12 mouse cellular contexts compared by ENCODE assay signal in genomic region chr8:10130513-10131414, GRCm38 (mm10). TPM values are rescaled to one million over a fixed set of nuclear protein-coding genes. Genes with fewer than 3 reads are reported as not detected.
A peak's percentile ranks its signal among the peaks of the same experiment; 100 is the strongest.
DNase-seq lines count a peak whose midpoint lies in the region; ATAC-seq and TF ChIP-seq lines count a peak whose summit lies in the region.
"Had no signal": no experiment of that assay in that cellular context is flagged by ENCODE, and none has a peak within 500 bp of the region (broad histone marks: within the 10 kb centered on the region; RNA-seq: fewer than 3 reads in every experiment).

No protein-coding gene starts in this region.

- no peak overlapping the region for H3K4me3 ChIP-seq in hindbrain, postnatal 0 days (ENCODE audit: low read length)
- no peak overlapping the region for H3K4me3 ChIP-seq in midbrain, embryonic 16.5 days (ENCODE audit: low read depth, low read length)
- H3K4me3 ChIP-seq: gastrocnemius, adult 2 months; limb, embryonic 13.5 days had no signal

- H3K4me1 ChIP-seq in hindbrain, postnatal 0 days (ENCODE audit: insufficient read depth, low read length), result no peaks in the 10 kb centered on the region
- peaks cover 12% of the 10 kb centered on the region for H3K4me1 ChIP-seq in midbrain, embryonic 16.5 days (ENCODE audit: control insufficient read depth, insufficient read depth, low read length)
- H3K4me1 ChIP-seq: limb, embryonic 13.5 days had no signal

- peak; percentile 91 for ATAC-seq in hindbrain, postnatal 0 days
- peak; percentile 83 for ATAC-seq in midbrain, embryonic 16.5 days
- ATAC-seq in megakaryocyte, adult 5-6 weeks (ENCODE audit: poor library complexity, severe bottlenecking), result no peak

- no peak for TF ChIP-seq CTCF in brain, embryonic 14.5 days (IDR thresholded peaks at IDR 0.05; ENCODE audit: borderline replicate concordance, extremely low read depth, insufficient read depth, insufficient read length)
- TF ChIP-seq CTCF in hindbrain, postnatal 0 days (IDR thresholded peaks at IDR 0.05; ENCODE audit: low read depth), result no peak

- H3K9me3 ChIP-seq in hindbrain, postnatal 0 days (ENCODE audit: low read length), result no peaks in the 10 kb centered on the region
- peaks cover 8% of the 10 kb centered on the region for H3K9me3 ChIP-seq in midbrain, embryonic 16.5 days (replicated peaks; ENCODE audit: control insufficient read depth, low read length, poor library complexity, severe bottlenecking)

- no peaks in the 10 kb centered on the region for H3K27me3 ChIP-seq in hindbrain, postnatal 0 days (ENCODE audit: insufficient read depth, low read length)
- no peaks in the 10 kb centered on the region for H3K27me3 ChIP-seq in midbrain, embryonic 16.5 days (ENCODE audit: control insufficient read depth, insufficient read depth, low read depth, low read length)
- H3K27me3 ChIP-seq: limb, embryonic 13.5 days had no signal

- WGBS in hindbrain, postnatal 0 days, result 23% methylated on average over 15 of the region's 15 CpGs
- WGBS in midbrain, embryonic 16.5 days, result 32% methylated on average over 15 of the region's 15 CpGs

- peak overlapping the region; percentile 0; the same call in 1 of the 2 replicates for H3K4me2 ChIP-seq in hindbrain, postnatal 0 days (ENCODE audit: low read depth, low read length)
- H3K4me2 ChIP-seq in midbrain, embryonic 16.5 days (ENCODE audit: low read length), result peak overlapping the region; percentile 28
- H3K4me2 ChIP-seq: limb, embryonic 13.5 days had no signal

- intact Hi-C loops in left cerebral cortex, postnatal 14 days (cut with DNase I), result no loop called here
- intact Hi-C loops in left cerebral cortex, postnatal 36 days (cut with DNase I), result no loop called here

- no peak for TF ChIP-seq POLR2A in brain, embryonic 14.5 days (IDR thresholded peaks at IDR 0.05; ENCODE audit: borderline replicate concordance, extremely low read depth, insufficient read depth, insufficient read length, poor library complexity, severe bottlenecking)

- H3K9ac ChIP-seq in hindbrain, postnatal 0 days (replicated peaks; ENCODE audit: low read length), result no peak overlapping the region
- 0 out of 2 replicates have a peak overlapping the region, but pooled peaks have one; percentile 3 for H3K9ac ChIP-seq in midbrain, embryonic 16.5 days (ENCODE audit: low read depth, low read length)
- H3K9ac ChIP-seq: limb, embryonic 13.5 days had no signal

- H3K36me3 ChIP-seq in hindbrain, postnatal 0 days (ENCODE audit: insufficient read depth, low read length), result no peaks in the 10 kb centered on the region
- no peaks in the 10 kb centered on the region for H3K36me3 ChIP-seq in midbrain, embryonic 16.5 days (ENCODE audit: control insufficient read depth, insufficient read depth, low read length)
- H3K36me3 ChIP-seq: limb, embryonic 13.5 days had no signal

- peak; percentile 41 to 44 for DNase-seq in left cerebral cortex, postnatal 14 days (ENCODE audit: low spot score in 2 of 2)
- no peak for DNase-seq in left cerebral cortex, postnatal 36 days (ENCODE audit: low spot score in 2 of 2)
- DNase-seq in brain, embryonic 14.5 days (ENCODE audit: low read depth), result peak; percentile 85
- peak; percentile 61 for DNase-seq in hindbrain, postnatal 0 days (ENCODE audit: low spot score)
- no peak for DNase-seq in liver
- no peak for DNase-seq in frontal cortex, postnatal 14 days (ENCODE audit: low spot score in 2 of 2)
- DNase-seq: gastrocnemius, adult 2 months; spleen, adult 18-20 months had no signal

- no peak overlapping the region for H3K27ac ChIP-seq in hindbrain, postnatal 0 days
- 0 out of 2 replicates have a peak overlapping the region, but pooled peaks have one; percentile 28 for H3K27ac ChIP-seq in midbrain, embryonic 16.5 days (ENCODE audit: low read length)
- H3K27ac ChIP-seq: gastrocnemius, adult 2 months; limb, embryonic 13.5 days had no signal

RNA-seq across cellular contexts. Expression of gene Myo16, which starts 22.9 kb away (rescaled TPM):
- total RNA-seq in left cerebral cortex, postnatal 14 days (2021), result 10 to 100 TPM; 59.3 to 64.5 TPM
- total RNA-seq in left cerebral cortex, postnatal 36 days (2021), result 10 to 100 TPM; 31.3 to 39.1 TPM
- polyA plus RNA-seq in brain, embryonic 14.5 days (2012; rRNA removed), result 8.5 and 18.8 TPM in 2 replicates
- 71.2 and 71.8 TPM in 2 replicates for total RNA-seq in hindbrain, postnatal 0 days (2014; rRNA removed)
- polyA plus RNA-seq in hindbrain, postnatal 0 days (2015; fragmentation: Nextera tagmentation; extraction: Ambion mirVana), result 8.1 and 8.7 TPM in 2 replicates
- 7.2 and 7.4 TPM in 2 replicates for polyA plus RNA-seq in midbrain, embryonic 16.5 days (2015; fragmentation: Nextera tagmentation; extraction: Ambion mirVana)
- total RNA-seq in megakaryocyte, adult 5-6 weeks (2015), result not detected in 2 replicates
- not detected in 2 replicates for total RNA-seq in megakaryocyte, adult 5-6 weeks (2017)
- total RNA-seq: monocyte, adult 5-6 weeks had no signal

Comparison
In these comparisons a context has a peak if more than half of its experiments do, and no peak if none do; other contexts are left out.
1. DNase-seq: peak in left cerebral cortex, postnatal 14 days (2 of 2), brain, embryonic 14.5 days (single experiment) and hindbrain, postnatal 0 days (single experiment); none in left cerebral cortex, postnatal 36 days (0 of 2), liver (single experiment) and frontal cortex, postnatal 14 days (0 of 2).
2. RNA of gene Myo16, which starts 22.9 kb away (total RNA-seq): 71.2 to 71.8 TPM in hindbrain, postnatal 0 days, 59.3 to 64.5 TPM in left cerebral cortex, postnatal 14 days and 31.3 to 39.1 TPM in left cerebral cortex, postnatal 36 days; not detected in megakaryocyte, adult 5-6 weeks; every median in the first group is over 10 times any median in the second.